Mouse (Mus musculus): Measurements from ENCODE around the gene Lypd9.
"Not testable (repeated sequence)": the region's sequence is repeated elsewhere in the genome, so short reads cannot be mapped to it uniquely, and the experiment has no call there.

The Lypd9 gene

GRCm38 (mm10) chr11:58452759-58453158 is at the start of gene Lypd9:
Gene Lypd9, minus strand, starts transcription at chr11:58452923.
- no peak for DNase-seq (ENCODE audit: low spot score in 2 of 2)

- DNase-seq (ENCODE audit: low spot score in 2 of 2) = not testable (repeated sequence)
Measured at GRCm38 (mm10) chr11:58502472-58502871, 49.7 kb upstream of the Lypd9 start, which contains the start of gene Olfr331. Gene Olfr331, minus strand, starts transcription at chr11:58502572.

DNA sequence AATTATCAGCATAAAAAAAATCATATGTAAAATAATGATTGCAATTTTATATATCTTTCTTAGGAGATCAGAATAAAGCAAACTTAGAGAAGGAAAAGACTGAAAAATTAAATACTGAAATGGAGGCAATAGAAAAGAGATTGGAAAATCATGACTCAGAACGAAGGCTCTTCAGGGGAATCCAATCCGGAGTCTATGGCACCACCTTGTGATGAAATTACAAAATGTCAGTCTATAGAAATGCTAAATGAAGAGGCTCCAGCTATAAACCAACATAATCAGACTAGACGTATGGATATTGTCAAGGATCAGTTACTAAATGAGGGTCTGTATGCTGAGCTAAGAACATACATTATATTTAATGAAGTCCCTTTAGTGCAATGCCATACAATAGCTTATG is 46.6 kb upstream of the Lypd9 start:
- DNase-seq (ENCODE audit: low spot score in 2 of 2) = no peak

DNA sequence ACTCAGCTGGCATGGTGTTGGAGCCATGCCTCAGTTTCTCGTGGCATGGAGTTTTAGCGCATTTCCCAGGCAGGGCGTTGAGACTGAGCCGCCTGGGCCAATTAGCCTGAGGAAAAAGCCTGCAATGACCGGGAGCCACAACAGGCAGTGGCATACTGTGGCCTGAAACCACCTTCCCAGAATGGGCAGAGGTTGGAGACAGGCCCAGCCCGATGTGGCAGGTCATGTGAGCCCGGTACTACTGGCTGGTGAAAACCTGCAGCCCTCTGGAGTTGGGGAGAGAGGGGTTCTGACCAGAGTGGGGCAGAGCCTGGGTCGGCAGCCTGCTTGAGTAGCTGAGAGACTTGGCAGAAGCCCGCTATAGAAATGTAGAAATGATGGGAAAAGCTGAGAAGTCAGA is 46.0 kb upstream of the Lypd9 start:
- DNase-seq (ENCODE audit: low spot score in 2 of 2) = no peak

- DNase-seq (ENCODE audit: low spot score in 2 of 2) = no peak
Measured at GRCm38 (mm10) chr11:58492455-58492854, 39.7 kb upstream of the Lypd9 start, which contains the start of gene Olfr332. Gene Olfr332, minus strand, starts transcription at chr11:58492555.

DNA sequence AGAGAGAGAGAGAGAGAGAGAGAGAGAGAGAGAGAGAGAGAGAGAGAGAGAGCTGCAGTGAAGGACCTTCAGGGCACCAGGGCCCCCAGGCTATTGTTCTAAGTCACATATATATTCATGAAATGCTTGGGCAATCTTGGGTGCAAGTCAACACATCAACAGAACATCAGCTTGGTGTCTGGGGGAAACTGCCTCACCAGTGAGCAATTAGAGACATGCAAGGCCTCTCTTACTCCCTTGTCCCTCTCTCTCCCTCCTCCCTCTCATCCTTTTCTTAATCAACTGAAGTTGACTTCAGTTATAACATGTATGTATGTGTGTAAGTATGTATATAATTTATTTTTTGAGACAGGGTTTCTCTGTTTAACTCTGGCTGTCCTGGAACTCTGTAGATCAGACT is 9.4 kb upstream of the Lypd9 start, which contains the start of gene Olfr30:
Gene Olfr30 (minus strand): TSS at position 101 of the 400 bp plus-strand sequence.
- no peak for DNase-seq (ENCODE audit: low spot score in 2 of 2)

DNA sequence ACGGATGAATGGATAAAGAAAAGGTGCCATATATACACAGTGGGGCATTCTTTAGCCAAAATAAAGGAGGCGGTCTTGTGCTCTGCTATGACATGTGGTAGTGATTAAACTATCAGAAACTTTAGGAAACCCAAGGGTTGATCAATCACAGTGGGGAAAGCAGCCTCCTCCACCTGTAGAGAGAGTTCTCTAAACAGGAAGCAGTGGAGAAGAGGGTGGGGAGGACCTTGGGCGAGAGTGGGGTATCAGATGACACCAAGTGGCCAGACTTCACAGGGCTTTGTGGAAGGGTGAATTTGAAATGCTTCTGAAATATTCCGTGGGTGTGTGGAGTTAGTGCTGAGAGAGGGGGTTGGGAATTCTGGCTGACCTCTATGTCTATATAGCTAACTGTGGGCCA is 869 bp upstream of the Lypd9 start:
- no peak for DNase-seq (ENCODE audit: low spot score in 2 of 2)

DNA sequence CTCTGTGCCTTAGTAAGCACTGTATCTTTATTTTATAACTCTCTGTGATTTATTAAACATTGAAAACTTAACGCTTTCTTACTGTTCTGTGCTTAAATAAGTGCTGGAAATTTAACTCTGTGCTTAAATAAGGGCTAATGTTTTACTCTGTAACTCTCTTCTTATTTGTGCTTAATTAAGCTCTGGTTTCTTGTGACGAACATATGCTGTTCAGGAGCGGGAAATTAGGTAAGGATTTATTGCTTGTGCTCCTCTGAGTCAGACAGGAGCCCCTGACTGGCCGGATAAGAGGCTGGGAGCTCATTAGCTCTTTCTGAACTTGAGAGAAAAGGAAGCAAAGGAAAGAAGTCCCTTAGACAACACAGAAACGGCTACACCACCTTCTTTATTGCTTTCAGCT is 14.9 kb downstream of the Lypd9 start:
- DNase-seq (ENCODE audit: low spot score in 2 of 2) = no peak

- DNase-seq (ENCODE audit: low spot score in 2 of 2) = no peak
Measured at GRCm38 (mm10) chr11:58432259-58432658, 20.5 kb downstream of the Lypd9 start, which contains the start of gene Gm12253. Gene Gm12253, plus strand, starts transcription at chr11:58432559.

GRCm38 (mm10) chr11:58420815-58421214 is 31.9 kb downstream of the Lypd9 start, which contains the start of gene 1810065E05Rik:
Gene 1810065E05Rik, plus strand, starts transcription at chr11:58421111.
- no peak for DNase-seq (ENCODE audit: low spot score in 2 of 2)

DNA sequence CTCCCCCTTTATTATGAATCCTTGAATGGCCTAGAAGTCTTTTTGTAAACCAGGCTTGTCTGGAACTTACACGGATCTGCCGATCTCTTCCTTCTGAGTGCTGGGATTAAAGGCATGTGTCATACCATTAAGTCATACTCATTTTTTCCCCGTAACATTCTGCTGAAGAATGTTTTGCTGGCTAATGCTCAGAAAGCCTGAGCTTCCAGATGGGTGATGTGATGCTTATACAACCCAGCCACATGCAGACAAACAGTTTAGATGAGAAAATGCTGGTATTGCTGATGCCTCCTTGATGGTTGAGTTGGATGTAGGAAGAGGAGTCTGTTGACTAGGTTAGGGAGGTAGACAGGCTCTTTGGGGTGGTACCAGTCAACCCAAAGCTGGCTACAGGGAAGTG is 34.4 kb downstream of the Lypd9 start:
- no peak for DNase-seq (ENCODE audit: low spot score in 2 of 2)

- DNase-seq (ENCODE audit: low spot score in 2 of 2) = no peak
Measured at GRCm38 (mm10) chr11:58408066-58408465, 44.7 kb downstream of the Lypd9 start.

DNA sequence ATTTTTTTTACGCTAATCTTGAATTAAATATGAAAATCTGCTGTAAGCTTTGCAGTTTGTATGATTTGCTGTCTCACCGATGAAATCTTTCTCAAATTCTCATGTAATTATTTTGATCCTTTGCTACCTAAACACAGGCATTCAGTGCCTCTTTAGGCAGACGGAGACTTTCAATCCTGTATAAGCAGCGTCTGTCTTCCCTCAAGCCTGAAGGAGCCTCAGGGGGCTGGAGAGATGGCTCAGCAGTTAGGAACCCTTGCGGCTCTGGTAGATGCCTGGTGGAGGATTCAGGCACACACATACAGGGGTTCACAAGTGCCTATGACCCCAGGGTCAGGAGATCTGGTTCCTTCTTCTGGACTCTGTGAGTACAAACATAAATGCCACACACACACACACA is 52.1 kb downstream of the Lypd9 start:
- DNase-seq (ENCODE audit: low spot score in 2 of 2) = no peak

GRCm38 (mm10) chr11:58399985-58400645 is 52.6 kb downstream of the Lypd9 start:
- no peak for DNase-seq (ENCODE audit: low spot score in 2 of 2)
